Mouse (Mus musculus): ENCODE data around the gene Pik3ca. TPM values are rescaled to one million over a fixed set of nuclear protein-coding genes. Genes with fewer than 3 reads are reported as not detected.

Gene Pik3ca
- 1.2 and 1.6 TPM in 2 replicates for polyA plus RNA-seq (2012)

- TF ChIP-seq GATA1 (IDR thresholded peaks at IDR 0.05; ENCODE audit: low read length) = no peak
Observed at GRCm38 (mm10) chr3:32397461-32398174, at the start of gene Pik3ca. Gene Pik3ca, plus strand, starts transcription at chr3:32397671.

- TF ChIP-seq GATA1 (IDR thresholded peaks at IDR 0.05; ENCODE audit: low read length) = no peak
Observed at GRCm38 (mm10) chr3:32347881-32348280, 49.6 kb upstream of the Pik3ca start.

- no peak for TF ChIP-seq GATA1 (IDR thresholded peaks at IDR 0.05; ENCODE audit: low read length)
Observed at GRCm38 (mm10) chr3:32361221-32361620, 36.2 kb upstream of the Pik3ca start.

GRCm38 (mm10) chr3:32364195-32364594 lies 33.3 kb upstream of the Pik3ca start:
- no peak for TF ChIP-seq GATA1 (IDR thresholded peaks at IDR 0.05; ENCODE audit: low read length)

- TF ChIP-seq GATA1 (IDR thresholded peaks at IDR 0.05; ENCODE audit: low read length) = no peak
Observed at GRCm38 (mm10) chr3:32364841-32365545, 32.5 kb upstream of the Pik3ca start.

- no peak for TF ChIP-seq GATA1 (IDR thresholded peaks at IDR 0.05; ENCODE audit: low read length)
Observed at GRCm38 (mm10) chr3:32365546-32366245, 31.8 kb upstream of the Pik3ca start, which contains the start of gene Zmat3. Gene Zmat3, minus strand, starts transcription at chr3:32366014.

GRCm38 (mm10) chr3:32366246-32366734 lies 31.2 kb upstream of the Pik3ca start:
- no peak for TF ChIP-seq GATA1 (IDR thresholded peaks at IDR 0.05; ENCODE audit: low read length)

- TF ChIP-seq GATA1 (IDR thresholded peaks at IDR 0.05; ENCODE audit: low read length) = no peak
Observed at GRCm38 (mm10) chr3:32367516-32367915, 30.0 kb upstream of the Pik3ca start.

GRCm38 (mm10) chr3:32371957-32372356 lies 25.5 kb upstream of the Pik3ca start:
- TF ChIP-seq GATA1 (IDR thresholded peaks at IDR 0.05; ENCODE audit: low read length) = no peak

- no peak for TF ChIP-seq GATA1 (IDR thresholded peaks at IDR 0.05; ENCODE audit: low read length)
Observed at GRCm38 (mm10) chr3:32372470-32372869, 25.0 kb upstream of the Pik3ca start.

GRCm38 (mm10) chr3:32373236-32373635 lies 24.2 kb upstream of the Pik3ca start:
- TF ChIP-seq GATA1 (IDR thresholded peaks at IDR 0.05; ENCODE audit: low read length) = no peak

- no peak for TF ChIP-seq GATA1 (IDR thresholded peaks at IDR 0.05; ENCODE audit: low read length)
Observed at GRCm38 (mm10) chr3:32379891-32380290, 17.6 kb upstream of the Pik3ca start.

GRCm38 (mm10) chr3:32381556-32381955 lies 15.9 kb upstream of the Pik3ca start:
- no peak for TF ChIP-seq GATA1 (IDR thresholded peaks at IDR 0.05; ENCODE audit: low read length)

GRCm38 (mm10) chr3:32392841-32393240 lies 4.6 kb upstream of the Pik3ca start:
- no peak for TF ChIP-seq GATA1 (IDR thresholded peaks at IDR 0.05; ENCODE audit: low read length)

GRCm38 (mm10) chr3:32393986-32394385 lies 3.5 kb upstream of the Pik3ca start:
- no peak for TF ChIP-seq GATA1 (IDR thresholded peaks at IDR 0.05; ENCODE audit: low read length)

All from G1E-ER4 (cell line).